Mouse (Mus musculus): Measurements from ENCODE around the gene Hist2h3b. TPM values are rescaled to one million over a fixed set of nuclear protein-coding genes. Genes with fewer than 3 reads are reported as not detected.

The Hist2h3b gene
- polyA plus RNA-seq, 1 experiment = 7.5 TPM

GRCm38 (mm10) chr3:96247356-96248140, 20.9 kb upstream of the Hist2h3b start:
- Histone ChIP-seq H3K4me3 (ENCODE audit: insufficient read depth, low read length) (peak overlapping the region; percentile 67), H3K27ac (ENCODE audit: insufficient read depth, low read length) (peak overlapping the region; percentile 48; the same call in 1 of the 2 replicates), H3K4me1 (ENCODE audit: control insufficient read depth, insufficient read depth, low read length) (peaks cover 4% of the 10 kb centered on the region; the same call in 1 of the 2 replicates)
- TF ChIP-seq CTCF (IDR thresholded peaks at IDR 0.05; ENCODE audit: borderline replicate concordance, insufficient read depth, low read length) (no peak), POLR2A (IDR thresholded peaks at IDR 0.05; ENCODE audit: low read depth, low read length) (peak; percentile 57)

DNA sequence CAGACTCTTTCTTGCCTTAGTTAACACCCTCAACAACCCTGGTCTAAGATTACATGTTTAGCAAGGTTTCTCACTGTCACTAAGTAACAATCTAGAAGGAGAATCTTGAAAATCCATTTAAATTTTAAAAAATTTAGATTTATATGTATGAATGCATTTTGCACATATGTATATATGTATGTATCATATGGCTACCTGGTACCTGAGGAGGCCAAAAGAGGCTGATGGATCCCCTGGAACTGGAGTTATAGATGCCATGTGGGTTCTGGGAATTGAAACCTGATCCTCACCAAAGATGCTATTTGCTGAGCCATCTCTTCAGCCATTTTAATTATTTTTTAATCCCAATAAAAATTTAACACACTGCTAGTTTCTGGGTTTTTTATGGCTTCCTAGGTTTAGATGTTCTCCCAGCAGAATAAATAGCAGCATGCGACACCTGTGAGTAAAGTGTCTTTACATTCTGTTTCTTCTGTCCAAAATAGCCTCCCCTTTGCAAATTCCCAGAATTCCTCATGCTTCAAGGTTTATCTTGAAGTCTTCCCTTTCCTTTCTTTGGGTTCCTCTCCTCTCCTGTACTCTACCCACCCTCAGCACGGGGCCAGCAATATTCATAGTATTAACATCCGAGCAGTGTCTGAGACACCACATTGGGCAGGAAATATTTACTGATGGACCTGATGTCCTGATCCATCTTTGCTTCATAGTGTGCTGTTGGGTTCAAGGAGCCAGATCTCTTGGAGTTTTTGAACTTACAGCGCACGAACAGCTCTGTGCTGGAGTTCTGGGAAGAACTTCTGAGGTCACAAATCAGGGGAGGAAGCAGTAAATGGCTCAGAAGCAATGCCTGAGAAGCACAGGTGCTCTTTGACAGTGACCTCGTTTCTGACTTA, 20.1 kb upstream of the Hist2h3b start:
- peak overlapping the region; percentile 5 for H3K4me3 ChIP-seq (ENCODE audit: insufficient read depth, low read length)
- no peak overlapping the region for H3K27ac ChIP-seq (ENCODE audit: insufficient read depth, low read length)
- H3K4me1 ChIP-seq (ENCODE audit: control insufficient read depth, insufficient read depth, low read length) = peaks cover 4% of the 10 kb centered on the region; the same call in 1 of the 2 replicates
- TF ChIP-seq CTCF (IDR thresholded peaks at IDR 0.05; ENCODE audit: borderline replicate concordance, insufficient read depth, low read length) = no peak
- TF ChIP-seq POLR2A (IDR thresholded peaks at IDR 0.05; ENCODE audit: low read depth, low read length) = 0 out of 2 replicates have a peak, but pooled peaks have one; percentile 53

GRCm38 (mm10) chr3:96249034-96249345, 19.5 kb upstream of the Hist2h3b start:
- peaks cover 4% of the 10 kb centered on the region; the same call in 1 of the 2 replicates for H3K4me1 ChIP-seq (ENCODE audit: control insufficient read depth, insufficient read depth, low read length)
- H3K4me3 ChIP-seq (ENCODE audit: insufficient read depth, low read length) = peak overlapping the region; percentile 5; the same call in 1 of the 2 replicates
- TF ChIP-seq CTCF (IDR thresholded peaks at IDR 0.05; ENCODE audit: borderline replicate concordance, insufficient read depth, low read length) = no peak
- TF ChIP-seq POLR2A (IDR thresholded peaks at IDR 0.05; ENCODE audit: low read depth, low read length) = no peak
- H3K27ac ChIP-seq (ENCODE audit: insufficient read depth, low read length) = no peak overlapping the region

GRCm38 (mm10) chr3:96250890-96251289, 17.6 kb upstream of the Hist2h3b start:
- Histone ChIP-seq H3K4me1 (ENCODE audit: control insufficient read depth, insufficient read depth, low read length) (no peaks in the 10 kb centered on the region; the same call in 1 of the 2 replicates), H3K4me3 (ENCODE audit: insufficient read depth, low read length) (no peak overlapping the region), H3K27ac (ENCODE audit: insufficient read depth, low read length) (no peak overlapping the region)
- TF ChIP-seq CTCF (IDR thresholded peaks at IDR 0.05; ENCODE audit: borderline replicate concordance, insufficient read depth, low read length) = no peak
- no peak for TF ChIP-seq POLR2A (IDR thresholded peaks at IDR 0.05; ENCODE audit: low read depth, low read length)

- H3K4me3 ChIP-seq (ENCODE audit: insufficient read depth, low read length) = no peak overlapping the region
- no peak for TF ChIP-seq CTCF (IDR thresholded peaks at IDR 0.05; ENCODE audit: borderline replicate concordance, insufficient read depth, low read length)
- TF ChIP-seq POLR2A (IDR thresholded peaks at IDR 0.05; ENCODE audit: low read depth, low read length) = no peak
Measured at GRCm38 (mm10) chr3:96251787-96252186, 16.7 kb upstream of the Hist2h3b start.

DNA sequence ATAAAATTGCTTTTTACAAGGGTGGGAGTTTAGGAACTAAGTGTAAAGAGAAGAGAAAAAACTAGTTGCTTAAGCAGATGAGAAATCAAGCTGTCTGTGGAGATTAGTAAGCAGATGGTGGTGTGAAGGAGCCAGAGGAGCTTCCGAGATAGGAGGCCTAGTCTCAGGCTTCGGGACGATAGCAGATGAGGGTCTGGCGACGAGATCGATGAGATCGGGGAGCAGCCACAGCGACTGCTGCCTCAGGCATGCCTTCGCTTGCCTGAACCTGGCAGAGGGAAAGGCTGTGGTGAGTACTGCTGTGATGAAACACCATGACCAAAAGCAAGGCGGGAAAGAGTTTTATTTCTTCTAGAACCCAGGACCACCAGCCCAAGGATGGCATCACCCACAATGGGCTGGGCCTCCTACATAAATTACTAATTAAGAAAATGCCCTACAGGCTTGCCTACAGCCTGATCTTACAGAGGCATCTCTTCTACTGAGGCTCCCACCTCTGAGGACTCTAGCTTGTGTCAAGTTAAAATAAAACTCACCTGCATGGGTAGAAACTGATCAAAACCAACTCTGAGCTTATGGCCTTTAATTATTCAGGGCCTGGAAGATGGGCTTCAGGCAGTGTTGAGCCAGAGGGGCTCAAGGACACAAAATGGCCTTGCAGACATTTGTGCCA, 13.6 kb upstream of the Hist2h3b start:
- Histone ChIP-seq H3K4me1 (ENCODE audit: control insufficient read depth, insufficient read depth, low read length) (no peaks in the 10 kb centered on the region; the same call in 1 of the 2 replicates), H3K27ac (ENCODE audit: insufficient read depth, low read length) (no peak overlapping the region), H3K4me3 (ENCODE audit: insufficient read depth, low read length) (no peak overlapping the region)
- TF ChIP-seq POLR2A (IDR thresholded peaks at IDR 0.05; ENCODE audit: low read depth, low read length) = 0 out of 2 replicates have a peak, but pooled peaks have one; percentile 16
- no peak for TF ChIP-seq CTCF (IDR thresholded peaks at IDR 0.05; ENCODE audit: borderline replicate concordance, insufficient read depth, low read length)

More at GRCm38 (mm10) chr3:96251787-96252186, 16.7 kb upstream of the Hist2h3b start:
- Histone ChIP-seq H3K4me1 (ENCODE audit: control insufficient read depth, insufficient read depth, low read length) (no peaks in the 10 kb centered on the region; the same call in none of the 2 replicates), H3K27ac (ENCODE audit: insufficient read depth, low read length) (no peak overlapping the region)

- H3K4me1 ChIP-seq (ENCODE audit: control insufficient read depth, insufficient read depth, low read length) = no peaks in the 10 kb centered on the region; the same call in 1 of the 2 replicates
- H3K4me3 ChIP-seq (ENCODE audit: insufficient read depth, low read length) = no peak overlapping the region
- no peak for TF ChIP-seq CTCF (IDR thresholded peaks at IDR 0.05; ENCODE audit: borderline replicate concordance, insufficient read depth, low read length)
- no peak for TF ChIP-seq POLR2A (IDR thresholded peaks at IDR 0.05; ENCODE audit: low read depth, low read length)
- no peak overlapping the region for H3K27ac ChIP-seq (ENCODE audit: insufficient read depth, low read length)
Measured at GRCm38 (mm10) chr3:96255926-96256593, 12.4 kb upstream of the Hist2h3b start.

GRCm38 (mm10) chr3:96257190-96257589, 11.3 kb upstream of the Hist2h3b start:
- Histone ChIP-seq H3K27ac (ENCODE audit: insufficient read depth, low read length) (no peak overlapping the region), H3K4me1 (ENCODE audit: control insufficient read depth, insufficient read depth, low read length) (peaks cover 4% of the 10 kb centered on the region; the same call in 1 of the 2 replicates), H3K4me3 (ENCODE audit: insufficient read depth, low read length) (no peak overlapping the region)
- TF ChIP-seq POLR2A (IDR thresholded peaks at IDR 0.05; ENCODE audit: low read depth, low read length) (no peak), CTCF (IDR thresholded peaks at IDR 0.05; ENCODE audit: borderline replicate concordance, insufficient read depth, low read length) (no peak)

DNA sequence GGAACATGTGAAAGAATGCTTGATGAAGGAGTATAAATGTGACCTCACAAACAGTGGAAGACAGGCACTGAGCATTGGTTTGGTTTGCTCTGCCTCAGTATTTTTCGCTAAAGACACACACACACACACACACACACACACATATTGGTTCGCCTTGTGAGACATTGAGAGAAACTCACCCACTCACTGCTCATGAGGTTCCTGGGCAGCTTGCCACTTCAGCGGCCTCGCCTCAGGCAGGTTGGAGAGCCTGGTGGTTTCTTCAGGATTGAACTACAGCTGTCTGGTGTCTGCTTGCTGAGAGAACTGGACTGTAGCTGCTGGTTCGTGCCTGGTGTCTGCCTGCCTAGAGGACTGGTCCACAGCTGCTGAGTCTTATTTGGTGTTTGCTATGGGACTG, 8.2 kb upstream of the Hist2h3b start:
- no peak overlapping the region for H3K27ac ChIP-seq (ENCODE audit: insufficient read depth, low read length)
- peaks cover 7% of the 10 kb centered on the region; the same call in 1 of the 2 replicates for H3K4me1 ChIP-seq (ENCODE audit: control insufficient read depth, insufficient read depth, low read length)
- H3K4me3 ChIP-seq (ENCODE audit: insufficient read depth, low read length) = no peak overlapping the region
- no peak for TF ChIP-seq POLR2A (IDR thresholded peaks at IDR 0.05; ENCODE audit: low read depth, low read length)
- no peak for TF ChIP-seq CTCF (IDR thresholded peaks at IDR 0.05; ENCODE audit: borderline replicate concordance, insufficient read depth, low read length)

Data from embryonic fibroblast, embryonic 13.5 days (primary cell).